ENCODE assay signal across 7 mouse cellular contexts in the genomic region with DNA sequence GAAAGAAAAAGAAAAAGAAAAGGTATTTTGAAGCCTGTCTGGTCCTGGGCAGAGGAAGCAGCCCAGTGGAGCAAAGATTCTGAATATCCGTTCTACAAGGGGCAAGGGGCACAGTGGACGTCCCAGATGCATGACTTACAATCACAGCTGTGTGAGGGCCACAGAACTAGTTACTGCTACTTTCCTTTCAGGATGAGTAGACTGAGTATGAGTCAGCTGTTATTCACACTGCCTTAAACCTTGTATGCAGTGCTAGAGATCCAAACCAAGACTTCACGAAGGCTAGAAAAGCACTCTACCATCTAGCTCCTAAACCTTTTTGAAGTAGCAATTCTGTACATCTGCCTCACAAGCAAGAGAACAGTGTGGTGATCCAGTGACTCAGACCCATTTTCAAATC. TPM values are rescaled to one million over a fixed set of nuclear protein-coding genes. Genes with fewer than 3 reads are reported as not detected.
DNase-seq lines count a peak whose midpoint lies in the region; ATAC-seq lines count a peak whose summit lies in the region.

No protein-coding gene starts in this region.

- no peaks in the 10 kb centered on the region for H3K27me3 ChIP-seq in lung, embryonic 16.5 days (ENCODE audit: control insufficient read depth, insufficient read depth, low read depth, low read length)
- H3K27me3 ChIP-seq in embryonic facial prominence, embryonic 12.5 days = no peaks in the 10 kb centered on the region
- no peaks in the 10 kb centered on the region for H3K27me3 ChIP-seq in limb, embryonic 10.5 days (ENCODE audit: low read depth, poor library complexity, severe bottlenecking)
- H3K27me3 ChIP-seq in stomach, embryonic 15.5 days (replicated peaks) = no peaks in the 10 kb centered on the region

- no peak for DNase-seq in lung, postnatal 10 days
- DNase-seq in limb, embryonic 10.5 days (ENCODE audit: low spot score) = no peak
- no peak for DNase-seq in ovary, postnatal 14 days (ENCODE audit: low spot score)
- DNase-seq in ovary, postnatal 10 days (ENCODE audit: low spot score) = no peak

- H3K4me3 ChIP-seq in lung, embryonic 16.5 days (ENCODE audit: low read length) = peak overlapping the region; percentile 96
- peak overlapping the region; percentile 77 for H3K4me3 ChIP-seq in embryonic facial prominence, embryonic 12.5 days
- H3K4me3 ChIP-seq in limb, embryonic 10.5 days = peak overlapping the region; percentile 89
- peak overlapping the region; percentile 98 for H3K4me3 ChIP-seq in stomach, embryonic 15.5 days (replicated peaks)

- 24% methylated on average over 3 of the region's 3 CpGs for WGBS in lung, embryonic 16.5 days
- WGBS in embryonic facial prominence, embryonic 12.5 days = 64% methylated on average over 3 of the region's 3 CpGs
- WGBS in limb, embryonic 10.5 days = 70% methylated on average over 3 of the region's 3 CpGs
- WGBS in stomach, embryonic 15.5 days = 24% methylated on average over 3 of the region's 3 CpGs

- peaks cover 42% of the 10 kb centered on the region for H3K4me1 ChIP-seq in lung, embryonic 16.5 days (replicated peaks; ENCODE audit: control insufficient read depth, insufficient read depth, low read length)
- peaks cover 35% of the 10 kb centered on the region for H3K4me1 ChIP-seq in embryonic facial prominence, embryonic 12.5 days
- peaks cover 35% of the 10 kb centered on the region for H3K4me1 ChIP-seq in limb, embryonic 10.5 days
- peaks cover 48% of the 10 kb centered on the region for H3K4me1 ChIP-seq in stomach, embryonic 15.5 days

- no peak overlapping the region for H3K27ac ChIP-seq in lung, embryonic 16.5 days (ENCODE audit: low read length)
- no peak overlapping the region for H3K27ac ChIP-seq in embryonic facial prominence, embryonic 12.5 days
- H3K27ac ChIP-seq in limb, embryonic 10.5 days = no peak overlapping the region
- H3K27ac ChIP-seq in stomach, embryonic 15.5 days = peak overlapping the region; percentile 94; the same call in 1 of the 2 replicates

- H3K36me3 ChIP-seq in lung, embryonic 16.5 days (ENCODE audit: control insufficient read depth, insufficient read depth, low read length) = no peaks in the 10 kb centered on the region
- H3K36me3 ChIP-seq in embryonic facial prominence, embryonic 12.5 days = 0 out of 2 replicates have a peak, but pooled peaks cover 2% of the 10 kb centered on the region
- peaks cover 26% of the 10 kb centered on the region for H3K36me3 ChIP-seq in limb, embryonic 10.5 days
- no peaks in the 10 kb centered on the region for H3K36me3 ChIP-seq in stomach, embryonic 15.5 days

- no peaks in the 10 kb centered on the region for H3K9me3 ChIP-seq in lung, embryonic 16.5 days (ENCODE audit: control insufficient read depth, low read length)
- H3K9me3 ChIP-seq in embryonic facial prominence, embryonic 12.5 days = no peaks in the 10 kb centered on the region
- H3K9me3 ChIP-seq in limb, embryonic 10.5 days (replicated peaks) = no peaks in the 10 kb centered on the region
- no peaks in the 10 kb centered on the region for H3K9me3 ChIP-seq in stomach, embryonic 15.5 days

- no peak for ATAC-seq in lung, embryonic 16.5 days (ENCODE audit: low read depth)
- ATAC-seq in embryonic facial prominence, embryonic 12.5 days (ENCODE audit: insufficient number of reproducible peaks, insufficient read depth, low FRiP score, low TSS enrichment) = no peak
- no peak for ATAC-seq in stomach, embryonic 15.5 days (ENCODE audit: insufficient read depth, low FRiP score, low read depth)

- peak overlapping the region; percentile 81 for H3K4me2 ChIP-seq in lung, embryonic 16.5 days (ENCODE audit: low read depth, low read length)
- peak overlapping the region; percentile 72 for H3K4me2 ChIP-seq in embryonic facial prominence, embryonic 12.5 days (replicated peaks)
- peak overlapping the region; percentile 71 for H3K4me2 ChIP-seq in stomach, embryonic 15.5 days

- H3K9ac ChIP-seq in lung, embryonic 16.5 days (ENCODE audit: low read length) = peak overlapping the region; percentile 99
- H3K9ac ChIP-seq in embryonic facial prominence, embryonic 12.5 days = peak overlapping the region; percentile 97
- peak overlapping the region; percentile 99; the same call in 1 of the 2 replicates for H3K9ac ChIP-seq in stomach, embryonic 15.5 days

RNA-seq across cellular contexts. Expression of gene Arf1, which starts 1.8 kb away (rescaled TPM):
- 725 and 739 TPM in 2 replicates for polyA plus RNA-seq in lung, embryonic 16.5 days (2015; fragmentation: Nextera tagmentation; extraction: Ambion mirVana)
- 637 TPM in 2 replicates for polyA plus RNA-seq in embryonic facial prominence, embryonic 12.5 days (2016; fragmentation: Nextera tagmentation; extraction: Ambion mirVana)
- polyA plus RNA-seq in limb, embryonic 10.5 days (2016; fragmentation: Nextera tagmentation; extraction: Ambion mirVana) = 648 and 692 TPM in 2 replicates
- 666 and 701 TPM in 2 replicates for polyA plus RNA-seq in stomach, embryonic 15.5 days (2015; fragmentation: Nextera tagmentation; extraction: Ambion mirVana)

RNA-seq across cellular contexts. Expression of gene 2310033P09Rik, which starts 18.1 kb away (rescaled TPM):
- 35.2 and 37.0 TPM in 2 replicates for polyA plus RNA-seq in lung, embryonic 16.5 days (2015; fragmentation: Nextera tagmentation; extraction: Ambion mirVana)
- polyA plus RNA-seq in embryonic facial prominence, embryonic 12.5 days (2016; fragmentation: Nextera tagmentation; extraction: Ambion mirVana) = 36.2 and 40.5 TPM in 2 replicates
- polyA plus RNA-seq in limb, embryonic 10.5 days (2016; fragmentation: Nextera tagmentation; extraction: Ambion mirVana) = 35.1 and 40.2 TPM in 2 replicates
- 27.7 and 29.2 TPM in 2 replicates for polyA plus RNA-seq in stomach, embryonic 15.5 days (2015; fragmentation: Nextera tagmentation; extraction: Ambion mirVana)

RNA-seq across cellular contexts. Expression of gene Mrpl55, which starts 24.0 kb away (rescaled TPM):
- 83.1 and 84.8 TPM in 2 replicates for polyA plus RNA-seq in lung, embryonic 16.5 days (2015; fragmentation: Nextera tagmentation; extraction: Ambion mirVana)
- polyA plus RNA-seq in embryonic facial prominence, embryonic 12.5 days (2016; fragmentation: Nextera tagmentation; extraction: Ambion mirVana) = 90.9 and 98.5 TPM in 2 replicates
- 123 and 131 TPM in 2 replicates for polyA plus RNA-seq in limb, embryonic 10.5 days (2016; fragmentation: Nextera tagmentation; extraction: Ambion mirVana)
- 84.4 and 90.4 TPM in 2 replicates for polyA plus RNA-seq in stomach, embryonic 15.5 days (2015; fragmentation: Nextera tagmentation; extraction: Ambion mirVana)

RNA-seq across cellular contexts. Expression of gene Guk1, which starts 34.2 kb away (rescaled TPM):
- 127 and 129 TPM in 2 replicates for polyA plus RNA-seq in lung, embryonic 16.5 days (2015; fragmentation: Nextera tagmentation; extraction: Ambion mirVana)
- 124 and 125 TPM in 2 replicates for polyA plus RNA-seq in embryonic facial prominence, embryonic 12.5 days (2016; fragmentation: Nextera tagmentation; extraction: Ambion mirVana)
- 145 and 155 TPM in 2 replicates for polyA plus RNA-seq in limb, embryonic 10.5 days (2016; fragmentation: Nextera tagmentation; extraction: Ambion mirVana)
- polyA plus RNA-seq in stomach, embryonic 15.5 days (2015; fragmentation: Nextera tagmentation; extraction: Ambion mirVana) = 115 and 121 TPM in 2 replicates

RNA-seq across cellular contexts. Expression of gene Gjc2, which starts 43.2 kb away (rescaled TPM):
- 0.31 and 0.50 TPM in 2 replicates for polyA plus RNA-seq in lung, embryonic 16.5 days (2015; fragmentation: Nextera tagmentation; extraction: Ambion mirVana)
- 0.50 and 1.00 TPM in 2 replicates for polyA plus RNA-seq in embryonic facial prominence, embryonic 12.5 days (2016; fragmentation: Nextera tagmentation; extraction: Ambion mirVana)
- 0.23 TPM in 1 of 2 replicates, not detected in the other for polyA plus RNA-seq in limb, embryonic 10.5 days (2016; fragmentation: Nextera tagmentation; extraction: Ambion mirVana)
- 1.2 and 1.7 TPM in 2 replicates for polyA plus RNA-seq in stomach, embryonic 15.5 days (2015; fragmentation: Nextera tagmentation; extraction: Ambion mirVana)
